Mouse (Mus musculus): ENCODE data around the gene Fam102a. TPM values are rescaled to one million over a fixed set of nuclear protein-coding genes. Genes with fewer than 3 reads are reported as not detected.
A peak's percentile ranks its signal among the peaks of the same experiment; 100 is the strongest.

Fam102a gene
- polyA plus RNA-seq, 1 experiment = 40.2 TPM

DNA sequence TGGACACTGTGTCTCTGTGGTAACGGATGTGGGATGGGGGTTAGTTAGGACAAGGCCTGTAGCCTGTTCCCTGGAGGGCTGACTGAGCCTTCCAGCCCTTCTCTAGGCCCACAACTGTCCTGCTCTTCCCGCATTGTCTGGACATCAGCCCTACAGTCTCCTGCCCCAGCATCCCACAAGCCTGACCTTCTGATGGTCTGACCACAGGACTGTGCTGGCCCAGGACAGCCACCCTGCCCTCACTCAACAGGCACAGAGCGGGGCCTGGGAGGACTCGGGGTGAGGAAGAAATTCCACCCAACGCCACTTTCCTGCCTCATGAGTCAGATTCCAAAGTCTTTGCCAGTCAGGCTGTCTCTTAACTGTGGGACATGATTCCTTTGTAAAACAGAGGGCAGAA is 62.6 kb downstream of the Fam102a start:
- Histone ChIP-seq H3K4me3 (replicated peaks; ENCODE audit: insufficient read depth, low read depth, low read length) (no peak overlapping the region), H3K4me1 (ENCODE audit: control insufficient read depth, insufficient read depth, low read length) (peaks cover 74% of the 10 kb centered on the region), H3K27me3 (ENCODE audit: control insufficient read depth, insufficient read depth, low read length) (no peaks in the 10 kb centered on the region), H3K27ac (ENCODE audit: insufficient read depth, low read length) (peak overlapping the region; percentile 78)
- 60% methylated on average over 5 of the region's 5 CpGs for WGBS
- DNase-seq = peak in 1 of 2 experiments; percentile 46
- TF ChIP-seq CTCF (IDR thresholded peaks at IDR 0.05; ENCODE audit: borderline replicate concordance, insufficient read depth, low read depth, low read length) (no peak), POLR2A (IDR thresholded peaks at IDR 0.05; ENCODE audit: borderline replicate concordance, insufficient read depth, low read length) (no peak)

DNA sequence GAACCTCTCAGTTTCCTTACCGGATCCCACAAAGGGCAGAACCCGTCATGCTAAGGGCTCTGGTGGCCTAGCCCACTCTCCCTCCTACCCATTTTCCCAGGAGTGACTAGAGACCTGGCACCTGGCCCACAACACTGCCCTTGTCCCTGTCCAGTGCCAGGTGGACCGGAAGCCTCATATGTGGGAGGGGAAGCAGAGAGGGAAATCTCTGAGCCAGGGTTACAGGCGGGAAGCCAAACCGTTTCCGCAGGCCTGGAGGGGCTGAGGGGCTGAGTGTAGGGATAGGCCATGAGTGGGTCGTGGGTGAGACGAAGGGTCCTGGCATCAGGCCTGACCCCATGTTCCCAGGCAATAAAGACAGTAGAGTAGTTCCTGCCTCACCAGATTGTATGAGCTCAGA is 63.4 kb downstream of the Fam102a start:
- WGBS = 7% methylated on average over 8 of the region's 8 CpGs
- Histone ChIP-seq H3K27ac (ENCODE audit: insufficient read depth, low read length) (peak overlapping the region; percentile 78), H3K27me3 (ENCODE audit: control insufficient read depth, insufficient read depth, low read length) (no peaks in the 10 kb centered on the region)

DNA sequence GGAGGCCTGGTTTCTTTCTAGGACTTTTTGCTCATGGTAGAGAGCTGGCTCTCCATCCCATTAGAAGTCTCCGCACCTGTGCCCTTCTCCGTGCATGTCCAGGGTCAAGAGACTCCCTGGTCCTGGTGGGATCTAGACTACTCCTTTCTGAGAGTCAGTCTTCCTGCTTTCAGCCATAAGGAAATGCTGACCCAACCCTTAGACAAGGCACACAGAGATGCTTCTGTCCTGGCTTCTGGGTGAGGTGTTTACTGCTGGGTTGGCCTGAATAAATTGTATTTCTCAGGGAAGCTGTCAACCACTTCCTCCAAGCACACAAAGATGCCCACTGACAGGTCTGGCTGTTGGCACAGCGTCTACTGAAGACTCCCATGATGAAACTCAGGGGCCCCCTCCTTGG is 64.3 kb downstream of the Fam102a start, which contains the start of gene St6galnac6:
Gene St6galnac6, plus strand, starts transcription at position 301 of the 400 bp plus-strand sequence.
- TF ChIP-seq POLR2A (IDR thresholded peaks at IDR 0.05; ENCODE audit: borderline replicate concordance, insufficient read depth, low read length) (no peak), CTCF (IDR thresholded peaks at IDR 0.05; ENCODE audit: borderline replicate concordance, insufficient read depth, low read depth, low read length) (no peak)
- no peak for DNase-seq
- 77% methylated on average over 3 of the region's 3 CpGs for WGBS
- no peak within 1 kb of the TSS for H3K4me3 ChIP-seq (replicated peaks; ENCODE audit: insufficient read depth, low read depth, low read length)
- H3K27ac ChIP-seq (ENCODE audit: insufficient read depth, low read length) = peak within 1 kb of the TSS; percentile 78
- no peaks in the 10 kb centered on the region for H3K27me3 ChIP-seq (ENCODE audit: control insufficient read depth, insufficient read depth, low read length)
- H3K4me1 ChIP-seq (ENCODE audit: control insufficient read depth, insufficient read depth, low read length) = peaks cover 62% of the 10 kb centered on the region

More for the DNA sequence above, 63.4 kb downstream of the Fam102a start:
- no peak overlapping the region for H3K4me3 ChIP-seq (replicated peaks; ENCODE audit: insufficient read depth, low read depth, low read length)
- peak; percentile 70 to 75 for DNase-seq
- H3K4me1 ChIP-seq (ENCODE audit: control insufficient read depth, insufficient read depth, low read length) = peaks cover 69% of the 10 kb centered on the region
- TF ChIP-seq CTCF (IDR thresholded peaks at IDR 0.05; ENCODE audit: borderline replicate concordance, insufficient read depth, low read depth, low read length) = no peak

DNA sequence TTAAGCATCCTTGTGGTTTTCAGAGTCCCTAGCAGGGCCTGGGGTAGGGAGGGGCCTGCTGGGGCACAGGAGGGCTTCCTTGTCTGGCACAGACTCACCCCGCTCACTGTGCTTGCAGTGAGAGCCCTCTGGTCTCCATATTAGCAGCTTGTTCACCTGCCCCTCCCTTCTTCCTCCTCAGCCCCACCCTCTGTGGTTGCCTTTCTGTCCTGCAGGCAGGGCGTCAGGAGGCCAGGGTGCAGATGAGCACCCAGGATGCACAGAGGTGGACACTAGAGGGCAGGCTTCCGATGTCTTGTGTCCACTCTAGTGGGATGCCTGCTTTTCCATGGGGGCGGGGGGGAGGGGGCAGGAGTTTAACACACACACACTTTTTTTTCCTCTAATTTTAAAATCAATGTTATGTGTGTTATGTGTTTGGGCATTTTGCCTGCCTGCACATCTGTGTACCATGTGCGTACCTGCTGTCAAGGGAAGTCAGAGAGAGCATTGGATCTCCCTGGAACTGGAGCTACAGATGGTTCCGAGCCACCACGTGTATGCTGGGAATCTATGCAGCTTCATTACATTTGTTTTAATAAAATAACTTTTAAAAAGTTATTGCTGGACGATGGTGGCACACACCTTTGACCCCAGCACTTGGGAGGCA is 66.4 kb downstream of the Fam102a start:
- Histone ChIP-seq H3K27me3 (ENCODE audit: control insufficient read depth, insufficient read depth, low read length) (no peaks in the 10 kb centered on the region), H3K27ac (ENCODE audit: insufficient read depth, low read length) (no peak overlapping the region), H3K4me3 (replicated peaks; ENCODE audit: insufficient read depth, low read depth, low read length) (no peak overlapping the region), H3K4me1 (ENCODE audit: control insufficient read depth, insufficient read depth, low read length) (peaks cover 46% of the 10 kb centered on the region)
- DNase-seq = peak; percentile 52 to 60
- WGBS = 35% methylated on average over 8 of the region's 8 CpGs
- peak; percentile 62; the same call in 1 of the 2 replicates for TF ChIP-seq CTCF (IDR thresholded peaks at IDR 0.05; ENCODE audit: borderline replicate concordance, insufficient read depth, low read depth, low read length)
- TF ChIP-seq POLR2A (IDR thresholded peaks at IDR 0.05; ENCODE audit: borderline replicate concordance, insufficient read depth, low read length) = no peak

DNA sequence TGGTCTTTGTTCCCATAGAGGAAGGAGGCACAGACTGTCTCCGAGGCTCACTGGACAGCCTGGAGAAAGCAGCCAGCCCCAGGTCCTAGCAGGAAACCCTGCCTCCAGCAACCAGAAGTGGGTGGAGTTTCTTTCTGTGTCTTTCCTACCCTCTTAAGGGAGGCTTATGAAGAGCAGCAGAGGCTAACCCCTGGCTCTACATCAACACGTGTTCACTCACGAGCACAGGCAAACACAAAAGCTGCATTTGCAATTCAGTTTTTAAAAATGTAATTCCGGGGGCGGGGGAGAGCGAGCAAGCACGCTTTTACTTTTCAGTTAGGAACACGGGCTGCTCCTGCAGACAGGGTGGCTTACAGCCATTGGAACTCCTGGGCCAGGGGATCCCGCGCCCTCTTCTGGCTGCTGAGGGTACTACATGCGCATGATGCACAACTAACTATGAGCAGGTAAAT is 67.5 kb downstream of the Fam102a start:
- Histone ChIP-seq H3K27ac (ENCODE audit: insufficient read depth, low read length) (no peak overlapping the region), H3K27me3 (ENCODE audit: control insufficient read depth, insufficient read depth, low read length) (no peaks in the 10 kb centered on the region), H3K4me1 (ENCODE audit: control insufficient read depth, insufficient read depth, low read length) (peaks cover 36% of the 10 kb centered on the region), H3K4me3 (replicated peaks; ENCODE audit: insufficient read depth, low read depth, low read length) (peak overlapping the region; percentile 6)
- under 1% methylated on average over 11 of the region's 11 CpGs for WGBS
- TF ChIP-seq CTCF (IDR thresholded peaks at IDR 0.05; ENCODE audit: borderline replicate concordance, insufficient read depth, low read depth, low read length) (peak; percentile 91), POLR2A (IDR thresholded peaks at IDR 0.05; ENCODE audit: borderline replicate concordance, insufficient read depth, low read length) (no peak)
- DNase-seq = peak; percentile 87 to 95

DNA sequence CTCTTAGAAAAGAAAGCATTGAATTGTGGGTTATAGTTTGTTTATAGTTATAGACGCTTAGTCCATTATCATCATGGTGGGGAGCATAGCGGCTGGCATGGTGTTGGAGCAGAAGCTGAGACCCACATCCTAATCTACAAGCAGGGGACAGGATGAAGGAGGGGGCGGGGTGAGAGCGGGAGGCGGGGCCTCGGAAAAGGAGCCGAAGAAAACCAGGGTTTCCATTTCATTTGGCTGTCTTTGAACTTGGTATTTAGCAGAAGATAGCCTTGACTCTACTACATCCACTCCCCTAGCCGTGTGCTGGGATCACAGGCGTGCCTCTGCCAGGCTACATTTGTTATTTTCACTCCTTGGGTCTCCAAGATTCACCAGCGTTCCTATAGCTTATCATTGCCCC is 69.5 kb downstream of the Fam102a start:
- no peak overlapping the region for H3K27ac ChIP-seq (ENCODE audit: insufficient read depth, low read length)
- H3K4me3 ChIP-seq (replicated peaks; ENCODE audit: insufficient read depth, low read depth, low read length) = no peak overlapping the region
- no peak for DNase-seq
- peaks cover 20% of the 10 kb centered on the region for H3K4me1 ChIP-seq (ENCODE audit: control insufficient read depth, insufficient read depth, low read length)
- WGBS = 54% methylated on average over 10 of the region's 10 CpGs
- TF ChIP-seq POLR2A (IDR thresholded peaks at IDR 0.05; ENCODE audit: borderline replicate concordance, insufficient read depth, low read length) (no peak), CTCF (IDR thresholded peaks at IDR 0.05; ENCODE audit: borderline replicate concordance, insufficient read depth, low read depth, low read length) (no peak)
- no peaks in the 10 kb centered on the region for H3K27me3 ChIP-seq (ENCODE audit: control insufficient read depth, insufficient read depth, low read length)

DNA sequence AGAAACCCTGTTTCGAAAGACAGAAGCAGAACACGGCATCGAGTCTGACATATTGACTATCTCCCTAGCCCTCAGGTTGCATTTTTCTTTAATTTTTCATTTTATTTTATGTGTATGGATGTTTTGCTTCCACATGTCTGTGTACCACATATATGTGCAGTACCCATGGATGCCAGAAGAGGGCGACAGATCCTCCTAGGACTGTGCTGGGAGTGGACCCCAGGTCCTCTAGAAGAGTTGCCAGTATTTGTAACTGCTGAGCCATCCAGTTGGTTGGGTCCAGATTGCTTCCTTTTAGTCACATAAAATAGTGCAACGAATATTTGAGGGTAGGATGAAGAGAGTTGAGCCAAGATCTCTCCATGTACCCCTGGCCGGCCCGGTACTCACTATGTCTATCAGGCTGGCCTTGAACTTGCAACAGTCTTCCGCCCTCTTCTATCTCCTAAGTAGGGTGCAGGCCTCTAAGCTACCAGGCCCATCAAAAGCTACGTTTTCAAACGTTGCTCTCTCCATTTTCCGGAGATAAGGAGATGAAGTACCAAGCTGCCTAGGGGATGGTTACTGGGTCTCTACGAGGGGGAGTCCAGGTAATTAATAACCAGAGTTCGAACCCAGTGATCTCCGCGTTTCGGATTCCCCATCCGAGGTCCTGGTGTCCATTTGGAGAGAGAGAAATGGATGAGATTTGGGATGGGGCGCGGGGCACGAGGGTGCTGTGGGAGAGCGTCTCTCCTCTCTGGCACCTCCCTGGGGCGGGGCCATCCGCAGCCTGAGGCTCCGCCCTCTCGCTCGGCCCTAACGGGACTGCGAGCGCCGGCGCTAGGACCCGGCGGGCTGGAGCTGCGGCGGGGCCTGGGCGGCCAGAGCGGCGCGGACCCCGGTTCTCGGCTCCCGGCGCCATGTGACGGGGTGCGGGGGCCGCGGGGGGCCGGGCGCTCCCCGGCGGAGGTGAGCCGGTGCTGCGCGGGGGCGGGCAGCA is 71.3 kb downstream of the Fam102a start:
- DNase-seq = peak; percentile 87 to 90
- Histone ChIP-seq H3K4me3 (replicated peaks; ENCODE audit: insufficient read depth, low read depth, low read length) (peak overlapping the region; percentile 60), H3K27me3 (ENCODE audit: control insufficient read depth, insufficient read depth, low read length) (no peaks in the 10 kb centered on the region), H3K4me1 (ENCODE audit: control insufficient read depth, insufficient read depth, low read length) (peaks cover 12% of the 10 kb centered on the region), H3K27ac (ENCODE audit: insufficient read depth, low read length) (peak overlapping the region; percentile 78)
- WGBS = 11% methylated on average over 55 of the region's 55 CpGs
- TF ChIP-seq POLR2A (IDR thresholded peaks at IDR 0.05; ENCODE audit: borderline replicate concordance, insufficient read depth, low read length) (0 out of 2 replicates have a peak, but pooled peaks have one; percentile 34), CTCF (IDR thresholded peaks at IDR 0.05; ENCODE audit: borderline replicate concordance, insufficient read depth, low read depth, low read length) (peak; percentile 43; the same call in 1 of the 2 replicates)
